Mouse (Mus musculus) embryonic facial prominence, embryonic 15.5 days (tissue): ENCODE results near the gene Duoxa1. TPM values are rescaled to one million over a fixed set of nuclear protein-coding genes. Genes with fewer than 3 reads are reported as not detected.
A peak's percentile ranks its signal among the peaks of the same experiment; 100 is the strongest.

Experiments
- ATAC-seq: fragments of 200-750 bp; cut with Nextera tagmentation; 2 replicates; pipeline ENCODE4 v1.8.0; 2017; ENCODE audit warnings: low read depth, moderate TSS enrichment; ENCODE audit not compliant: insufficient number of reproducible peaks, low FRiP score, low TSS enrichment
- H3K27ac ChIP-seq: fragments of 300-500 bp; sonication (generic); replicated peaks from 2 replicates; pipeline ENCODE4 v1.5.1; 2015; ENCODE audit warnings: mild to moderate bottlenecking, inconsistent platforms
- H3K27me3 ChIP-seq: fragments of 300-500 bp; sonication (generic); 2 replicates; pipeline ENCODE4 v1.6.1; 2015; ENCODE audit warnings: inconsistent platforms
- H3K36me3 ChIP-seq: fragments of 300-500 bp; sonication (generic); 2 replicates; pipeline ENCODE4 v1.6.1; 2015; ENCODE audit warnings: mild to moderate bottlenecking, inconsistent platforms
- H3K4me1 ChIP-seq: fragments of 300-500 bp; sonication (generic); 2 replicates; pipeline ENCODE4 v1.6.1; 2015; ENCODE audit warnings: inconsistent platforms
- H3K4me2 ChIP-seq: fragments of 300-500 bp; sonication (generic); replicated peaks from 2 replicates; pipeline ENCODE4 v1.6.1; 2015; ENCODE audit warnings: mild to moderate bottlenecking, inconsistent platforms
- H3K4me3 ChIP-seq: fragments of 300-500 bp; sonication (generic); replicated peaks from 2 replicates; pipeline ENCODE4 v1.5.1; 2015; ENCODE audit warnings: mild to moderate bottlenecking, inconsistent platforms
- H3K9ac ChIP-seq: fragments of 300-500 bp; sonication (generic); 2 replicates; pipeline ENCODE4 v1.6.1; 2015; ENCODE audit warnings: inconsistent platforms
- H3K9me3 ChIP-seq: fragments of 300-500 bp; sonication (generic); replicated peaks from 2 replicates; pipeline ENCODE4 v1.6.1; 2016; ENCODE audit warnings: inconsistent platforms
- WGBS: fragments of 180-500 bp; shearing (Covaris S2); methylation state at CpG from one replicate; pipeline ENCODE4 v1.1.7; 2015; 5-methylcytosine and 5-hydroxymethylcytosine counted together
- polyA plus RNA-seq: library from polyadenylated mRNA; unstranded; fragments of >200 nt; fragmentation: Nextera tagmentation; extraction: Ambion mirVana; gene quantifications from 2 replicates; pipeline ENCODE4 v1.2.1, GENCODE M21; 2015

Gene Duoxa1
- polyA plus RNA-seq = 6.6 and 7.6 TPM in 2 replicates

DNA sequence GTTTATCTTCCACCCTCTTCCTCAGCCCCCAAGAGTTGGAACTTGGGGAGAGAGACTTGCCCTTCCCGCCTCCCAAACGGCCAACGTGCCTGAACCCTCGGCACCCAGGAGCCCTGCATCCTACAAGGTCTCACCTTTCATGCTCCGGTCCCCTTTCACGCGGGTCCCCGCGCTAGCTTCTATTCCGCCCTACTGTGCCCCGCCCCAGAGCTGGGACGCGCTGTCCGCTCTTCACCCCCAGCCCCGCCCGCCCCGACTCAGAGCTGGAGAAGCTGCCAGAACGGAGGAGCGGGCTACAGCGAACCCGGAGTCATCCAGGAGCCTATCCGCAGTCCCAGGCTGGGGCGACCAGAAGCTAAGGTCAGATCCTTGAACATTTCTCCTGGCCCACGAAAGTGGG lies at the start of gene Duoxa1:
TSS of gene Duoxa1 (minus strand) at position 195 of the 400 bp plus-strand sequence.
- Histone ChIP-seq H3K27ac (no peak within 1 kb of the TSS), H3K4me1 (peaks cover 13% of the 10 kb centered on the region), H3K27me3 (peaks cover 49% of the 10 kb centered on the region), H3K9me3 (no peaks in the 10 kb centered on the region), H3K4me2 (peak within 1 kb of the TSS; percentile 61), H3K36me3 (no peaks in the 10 kb centered on the region), H3K4me3 (peak within 1 kb of the TSS; percentile 36), H3K9ac (0 out of 2 replicates have a peak within 1 kb of the TSS, but pooled peaks have one; percentile 21)
- ATAC-seq = 0 out of 2 replicates have a peak, but pooled peaks have one; percentile 17
- WGBS = 2% methylated on average over 24 of the region's 24 CpGs

GRCm38 (mm10) chr2:122362622-122363523 lies 49.3 kb upstream of the Duoxa1 start:
- ATAC-seq = no peak
- Histone ChIP-seq H3K27me3 (no peaks in the 10 kb centered on the region), H3K36me3 (peaks cover 15% of the 10 kb centered on the region), H3K9me3 (no peaks in the 10 kb centered on the region), H3K27ac (no peak overlapping the region), H3K4me3 (no peak overlapping the region), H3K4me1 (peaks cover 19% of the 10 kb centered on the region), H3K9ac (no peak overlapping the region), H3K4me2 (no peak overlapping the region)
- 88% methylated on average over 13 of the region's 13 CpGs for WGBS

DNA sequence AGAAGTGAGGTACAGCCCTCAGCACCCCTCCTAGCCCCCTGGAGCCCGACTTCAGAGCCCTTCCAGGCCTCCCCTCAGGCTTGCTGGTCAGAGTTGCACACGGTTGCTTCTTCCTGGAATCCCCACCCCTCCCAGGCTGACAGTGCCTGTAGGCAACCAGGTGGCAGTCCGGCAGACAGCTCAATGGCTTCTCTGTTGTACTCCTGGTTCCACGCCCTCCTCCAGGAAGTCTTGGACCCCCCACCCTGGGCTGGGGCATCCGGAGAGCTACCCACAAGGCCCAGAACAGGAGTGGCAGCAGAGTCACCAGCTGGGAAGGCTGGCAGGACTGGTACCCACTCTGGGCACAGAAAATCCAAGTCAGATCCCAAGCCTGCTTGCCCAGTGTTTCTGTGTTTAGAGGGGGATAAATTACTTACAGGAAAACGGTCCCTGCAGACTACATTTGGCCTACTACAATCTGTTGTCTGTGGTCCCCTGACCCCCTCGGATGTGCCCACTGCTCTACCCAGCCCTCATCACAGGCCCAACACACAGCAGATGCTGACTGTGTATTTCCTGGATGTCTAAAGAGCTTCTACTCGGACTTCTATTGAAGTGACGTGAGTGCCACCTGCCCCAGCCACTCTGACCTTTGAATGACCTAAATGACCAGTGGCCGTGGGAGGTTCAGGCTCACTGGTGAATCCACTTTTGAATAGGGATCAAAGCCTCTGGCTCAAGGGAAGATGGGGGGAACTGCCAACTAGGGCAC lies 48.5 kb upstream of the Duoxa1 start:
- 47% methylated on average over 10 of the region's 10 CpGs for WGBS
- Histone ChIP-seq H3K36me3 (peaks cover 21% of the 10 kb centered on the region), H3K9ac (no peak overlapping the region), H3K4me3 (no peak overlapping the region), H3K4me2 (no peak overlapping the region), H3K9me3 (no peaks in the 10 kb centered on the region), H3K4me1 (peaks cover 11% of the 10 kb centered on the region), H3K27ac (no peak overlapping the region), H3K27me3 (no peaks in the 10 kb centered on the region)
- ATAC-seq = no peak

- Histone ChIP-seq H3K4me2 (no peak overlapping the region), H3K36me3 (peaks cover 25% of the 10 kb centered on the region), H3K27me3 (no peaks in the 10 kb centered on the region), H3K9me3 (no peaks in the 10 kb centered on the region), H3K4me3 (no peak overlapping the region), H3K27ac (no peak overlapping the region), H3K9ac (no peak overlapping the region), H3K4me1 (0 out of 2 replicates have a peak, but pooled peaks cover 6% of the 10 kb centered on the region)
- no peak for ATAC-seq
- WGBS = 84% methylated on average over 6 of the region's 6 CpGs
Measured at GRCm38 (mm10) chr2:122361181-122361580, 47.7 kb upstream of the Duoxa1 start.

DNA sequence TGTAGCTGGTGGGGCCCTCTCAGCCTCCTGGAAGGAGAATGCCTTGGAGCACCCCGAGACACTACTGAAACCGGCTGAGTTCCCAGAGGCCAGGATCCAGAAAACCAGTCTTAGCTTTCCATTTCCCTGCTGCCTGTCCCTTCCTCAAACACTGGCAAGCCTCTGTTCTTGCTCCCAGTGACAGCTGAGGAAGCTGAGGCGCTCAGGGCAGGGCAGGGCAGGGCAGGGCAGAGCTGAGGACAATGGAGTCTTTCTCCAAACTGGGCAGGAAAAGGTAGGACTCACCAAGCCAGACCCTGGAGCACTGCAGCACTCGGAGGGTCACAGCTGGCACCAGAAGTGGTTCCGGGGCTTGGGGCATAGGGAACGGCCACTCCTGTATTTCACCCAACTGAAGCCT lies 46.8 kb upstream of the Duoxa1 start:
- Histone ChIP-seq H3K9ac (no peak overlapping the region), H3K4me1 (0 out of 2 replicates have a peak, but pooled peaks cover 6% of the 10 kb centered on the region), H3K4me2 (no peak overlapping the region), H3K9me3 (no peaks in the 10 kb centered on the region), H3K36me3 (peaks cover 30% of the 10 kb centered on the region), H3K27ac (no peak overlapping the region), H3K4me3 (no peak overlapping the region), H3K27me3 (no peaks in the 10 kb centered on the region)
- ATAC-seq = no peak
- WGBS = 56% methylated on average over 6 of the region's 6 CpGs

DNA sequence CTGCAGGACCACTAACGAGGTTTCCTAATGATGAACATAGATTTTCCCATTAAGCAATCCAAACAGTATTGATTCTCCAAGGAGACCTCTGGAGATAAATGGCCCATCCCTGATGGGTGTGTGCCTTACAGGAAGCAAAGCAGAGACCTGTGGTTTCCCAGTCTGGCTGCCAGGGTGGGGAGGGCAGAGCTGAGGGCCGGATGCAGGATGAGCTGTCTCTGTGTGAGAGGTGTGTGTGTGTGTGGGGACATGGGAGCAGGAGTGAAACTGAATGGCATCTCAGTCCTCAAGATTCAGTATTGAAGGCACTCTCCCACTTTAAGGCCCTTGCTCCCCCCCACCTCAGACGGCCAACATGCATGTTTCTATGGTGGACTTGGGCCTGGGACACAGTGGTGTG lies 42.7 kb upstream of the Duoxa1 start:
- H3K4me2 ChIP-seq = no peak overlapping the region
- H3K36me3 ChIP-seq = peaks cover 38% of the 10 kb centered on the region
- no peak overlapping the region for H3K4me3 ChIP-seq
- no peaks in the 10 kb centered on the region for H3K9me3 ChIP-seq
- ATAC-seq = no peak
- WGBS = 62% methylated on average over 3 of the region's 3 CpGs
- no peaks in the 10 kb centered on the region for H3K27me3 ChIP-seq
- peaks cover 18% of the 10 kb centered on the region for H3K4me1 ChIP-seq
- H3K27ac ChIP-seq = no peak overlapping the region
- H3K9ac ChIP-seq = no peak overlapping the region

- H3K9ac ChIP-seq = no peak overlapping the region
- no peak overlapping the region for H3K4me3 ChIP-seq
- peaks cover 21% of the 10 kb centered on the region for H3K4me1 ChIP-seq
- 84% methylated on average over 5 of the region's 5 CpGs for WGBS
- no peaks in the 10 kb centered on the region for H3K9me3 ChIP-seq
- no peak for ATAC-seq
- no peaks in the 10 kb centered on the region for H3K27me3 ChIP-seq
- no peak overlapping the region for H3K27ac ChIP-seq
- no peak overlapping the region for H3K4me2 ChIP-seq
- peaks cover 38% of the 10 kb centered on the region for H3K36me3 ChIP-seq
Measured at GRCm38 (mm10) chr2:122355389-122355788, 41.9 kb upstream of the Duoxa1 start.

DNA sequence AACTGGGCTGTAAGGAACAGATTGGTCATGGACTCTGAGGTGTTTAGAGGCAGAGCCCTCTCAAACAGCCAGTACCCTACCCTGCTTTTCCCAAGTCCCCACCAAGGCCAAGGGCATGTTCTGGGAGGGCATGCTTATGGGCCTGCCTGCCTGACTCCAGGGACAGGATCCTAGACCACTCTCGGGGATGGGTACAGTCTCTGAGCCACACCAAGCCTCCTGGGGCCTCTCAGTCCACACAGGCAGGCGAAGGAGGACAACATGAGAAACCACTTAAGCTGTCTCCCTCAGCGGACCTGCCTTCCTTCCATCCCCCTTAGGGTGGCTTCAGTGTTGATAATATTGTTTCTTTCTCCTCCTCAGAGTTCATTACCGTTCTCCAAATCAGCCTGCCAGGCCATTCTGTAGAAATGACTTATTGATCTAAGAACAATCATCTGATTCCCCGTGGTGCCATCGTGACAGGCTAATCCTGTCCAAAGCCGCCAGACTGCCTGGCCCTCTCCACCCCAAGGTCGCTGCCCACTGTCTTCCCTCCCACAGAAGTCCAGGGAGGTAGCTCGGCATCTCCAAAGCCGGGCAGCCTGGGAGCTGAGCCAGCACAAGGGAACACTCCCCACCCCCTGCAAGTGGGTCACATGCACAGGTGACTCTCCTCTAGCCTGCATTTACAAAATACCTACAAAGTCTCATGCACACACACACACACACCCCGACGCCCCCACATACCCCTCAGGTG lies 40.8 kb upstream of the Duoxa1 start:
- H3K4me2 ChIP-seq = no peak overlapping the region
- H3K36me3 ChIP-seq = peaks cover 34% of the 10 kb centered on the region
- 68% methylated on average over 12 of the region's 12 CpGs for WGBS
- no peak overlapping the region for H3K4me3 ChIP-seq
- peaks cover 26% of the 10 kb centered on the region for H3K4me1 ChIP-seq
- no peaks in the 10 kb centered on the region for H3K27me3 ChIP-seq
- H3K9ac ChIP-seq = no peak overlapping the region
- no peak for ATAC-seq
- H3K9me3 ChIP-seq = no peaks in the 10 kb centered on the region
- H3K27ac ChIP-seq = no peak overlapping the region

GRCm38 (mm10) chr2:122353765-122354164 lies 40.2 kb upstream of the Duoxa1 start:
- no peaks in the 10 kb centered on the region for H3K27me3 ChIP-seq
- ATAC-seq = no peak
- H3K4me2 ChIP-seq = no peak overlapping the region
- H3K4me3 ChIP-seq = no peak overlapping the region
- H3K36me3 ChIP-seq = peaks cover 30% of the 10 kb centered on the region
- no peak overlapping the region for H3K27ac ChIP-seq
- H3K9ac ChIP-seq = no peak overlapping the region
- H3K4me1 ChIP-seq = peaks cover 30% of the 10 kb centered on the region
- 87% methylated on average over 8 of the region's 8 CpGs for WGBS
- H3K9me3 ChIP-seq = no peaks in the 10 kb centered on the region

- Histone ChIP-seq H3K4me3 (no peak overlapping the region), H3K36me3 (peaks cover 30% of the 10 kb centered on the region), H3K9ac (no peak overlapping the region), H3K9me3 (no peaks in the 10 kb centered on the region), H3K4me2 (no peak overlapping the region), H3K27ac (no peak overlapping the region), H3K27me3 (no peaks in the 10 kb centered on the region), H3K4me1 (peaks cover 35% of the 10 kb centered on the region)
- no peak for ATAC-seq
- WGBS = 79% methylated on average over 6 of the region's 6 CpGs
Measured at GRCm38 (mm10) chr2:122352992-122353391, 39.5 kb upstream of the Duoxa1 start.

DNA sequence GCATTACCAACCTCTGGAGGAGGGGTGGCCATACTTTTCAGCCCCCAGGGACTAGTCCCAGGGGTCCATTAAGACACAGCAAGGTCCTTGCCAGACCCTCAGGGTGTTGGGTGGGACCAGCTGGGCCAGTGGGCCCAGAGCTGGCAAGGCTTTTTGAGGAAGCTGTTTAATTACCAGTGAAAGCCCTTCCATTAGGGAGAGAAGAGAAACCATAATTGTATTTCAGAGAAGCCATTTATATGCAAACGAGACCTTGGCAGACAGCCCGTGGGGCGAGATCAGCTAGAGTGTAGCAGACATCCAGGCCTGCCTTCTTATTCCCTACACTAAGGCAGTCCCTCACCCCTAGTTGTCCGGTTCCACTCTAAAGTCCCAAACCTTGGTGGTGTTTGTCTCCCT lies 38.4 kb upstream of the Duoxa1 start:
- no peak for ATAC-seq
- peaks cover 39% of the 10 kb centered on the region for H3K4me1 ChIP-seq
- no peak overlapping the region for H3K4me2 ChIP-seq
- H3K27me3 ChIP-seq = no peaks in the 10 kb centered on the region
- H3K36me3 ChIP-seq = peaks cover 23% of the 10 kb centered on the region
- H3K4me3 ChIP-seq = no peak overlapping the region
- H3K27ac ChIP-seq = peak overlapping the region; percentile 72
- no peaks in the 10 kb centered on the region for H3K9me3 ChIP-seq
- no peak overlapping the region for H3K9ac ChIP-seq
- 30% methylated on average over 4 of the region's 4 CpGs for WGBS
